Mouse (Mus musculus) thymus, postnatal 25 days (tissue): ENCODE measurements around the gene Slc25a38.

ENCODE experiments used
- DNase-seq: peaks from one replicate; pipeline ENCODE4 v3.0.0; 2022

The Slc25a38 gene

GRCm38 (mm10) chr9:120149222-120149828 is 39.2 kb downstream of the Slc25a38 start, which contains the start of gene Mobp:
Gene Mobp, plus strand, starts transcription at chr9:120149707.
- no peak for DNase-seq

- DNase-seq, result no peak
Observed at GRCm38 (mm10) chr9:120151152-120151551, 41.0 kb downstream of the Slc25a38 start.

- DNase-seq, result no peak
Observed at GRCm38 (mm10) chr9:120151906-120152399, 41.8 kb downstream of the Slc25a38 start.

GRCm38 (mm10) chr9:120158047-120158446 is 47.9 kb downstream of the Slc25a38 start:
- DNase-seq, result no peak

GRCm38 (mm10) chr9:120163862-120164261 is 53.7 kb downstream of the Slc25a38 start:
- DNase-seq, result no peak

- DNase-seq, result no peak
Observed at GRCm38 (mm10) chr9:120167826-120168225, 57.7 kb downstream of the Slc25a38 start.

- DNase-seq, result peak; percentile 73
Observed at GRCm38 (mm10) chr9:120171295-120171694, 61.1 kb downstream of the Slc25a38 start.
